Mouse (Mus musculus): ENCODE results near the gene Tcp11. TPM values are rescaled to one million over a fixed set of nuclear protein-coding genes. Genes with fewer than 3 reads are reported as not detected.

The Tcp11 gene
- polyA plus RNA-seq, 1 experiment, result 18.9 TPM

DNA sequence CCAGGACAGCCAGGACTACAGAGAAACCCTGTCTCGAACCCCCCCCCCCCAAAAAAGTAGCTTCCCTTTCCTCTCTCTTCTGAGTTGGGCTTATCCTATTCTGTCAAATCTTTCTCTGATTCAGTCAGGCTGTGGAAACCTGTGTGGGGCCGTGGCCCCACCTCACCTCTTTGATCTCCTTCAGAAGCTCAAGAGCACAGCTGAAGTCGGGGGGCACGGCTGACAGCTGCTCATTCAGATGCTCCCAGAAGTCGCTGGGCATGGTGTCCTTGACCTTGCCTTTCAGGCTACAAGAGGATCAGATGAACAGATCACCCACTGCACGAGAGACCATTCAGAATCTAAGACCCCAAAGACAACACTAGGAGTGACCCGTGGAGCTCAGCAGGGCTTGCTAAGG lies 6.0 kb downstream of the Tcp11 start:
- Histone ChIP-seq H3K9me3 (replicated peaks; ENCODE audit: control insufficient read depth, insufficient read depth, low read length, poor library complexity, severe bottlenecking) (0 out of 2 replicates have a peak, but pooled peaks cover 2% of the 10 kb centered on the region), H3K9ac (ENCODE audit: low read depth, poor library complexity, severe bottlenecking) (no peak overlapping the region), H3K27ac (ENCODE audit: insufficient read depth, low read length) (no peak overlapping the region), H3K36me3 (ENCODE audit: control insufficient read depth, insufficient read depth, low read length, poor library complexity, severe bottlenecking) (no peaks in the 10 kb centered on the region), H3K27me3 (ENCODE audit: control insufficient read depth, insufficient read depth, low read length, poor library complexity, severe bottlenecking) (no peaks in the 10 kb centered on the region), H3K4me3 (ENCODE audit: low read depth, low read length) (no peak overlapping the region), H3K4me1 (ENCODE audit: control insufficient read depth, insufficient read depth, low read length) (peaks cover 3% of the 10 kb centered on the region)
- TF ChIP-seq EP300 (IDR thresholded peaks at IDR 0.05; ENCODE audit: insufficient read depth, low read depth, low read length), result no peak
- TF ChIP-seq CTCF (IDR thresholded peaks at IDR 0.05; ENCODE audit: low read depth, low read length), result no peak
- no peak for TF ChIP-seq POLR2A (IDR thresholded peaks at IDR 0.05; ENCODE audit: insufficient read depth, low read length)

DNA sequence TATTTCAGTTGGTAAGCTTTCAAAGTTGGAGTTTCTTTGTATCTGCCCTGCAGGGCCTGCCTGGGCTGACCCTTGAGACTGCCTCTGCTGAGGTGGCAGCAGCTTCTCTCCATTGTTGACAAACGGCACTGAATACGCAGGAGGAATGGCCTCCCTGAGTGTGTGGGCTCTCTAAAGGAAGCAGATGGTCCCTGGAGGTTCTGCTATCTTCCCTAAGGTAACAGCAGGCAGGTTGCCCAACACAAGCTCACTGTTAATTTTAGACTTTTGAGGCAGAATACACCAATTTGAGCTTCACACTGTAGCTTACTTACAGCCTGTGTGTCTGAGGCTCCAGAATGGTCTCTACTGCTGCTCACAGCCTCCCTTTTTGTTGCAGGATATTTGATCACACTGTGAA lies 7.7 kb downstream of the Tcp11 start:
- H3K27me3 ChIP-seq (ENCODE audit: control insufficient read depth, insufficient read depth, low read length, poor library complexity, severe bottlenecking), result no peaks in the 10 kb centered on the region
- H3K27ac ChIP-seq (ENCODE audit: insufficient read depth, low read length), result no peak overlapping the region
- H3K9ac ChIP-seq (ENCODE audit: low read depth, poor library complexity, severe bottlenecking), result no peak overlapping the region
- 0 out of 2 replicates have a peak, but pooled peaks cover 2% of the 10 kb centered on the region for H3K9me3 ChIP-seq (replicated peaks; ENCODE audit: control insufficient read depth, insufficient read depth, low read length, poor library complexity, severe bottlenecking)
- H3K36me3 ChIP-seq (ENCODE audit: control insufficient read depth, insufficient read depth, low read length, poor library complexity, severe bottlenecking), result no peaks in the 10 kb centered on the region
- TF ChIP-seq POLR2A (IDR thresholded peaks at IDR 0.05; ENCODE audit: insufficient read depth, low read length) (no peak), CTCF (IDR thresholded peaks at IDR 0.05; ENCODE audit: low read depth, low read length) (no peak), EP300 (IDR thresholded peaks at IDR 0.05; ENCODE audit: insufficient read depth, low read depth, low read length) (no peak)
- peaks cover 2% of the 10 kb centered on the region for H3K4me1 ChIP-seq (ENCODE audit: control insufficient read depth, insufficient read depth, low read length)
- H3K4me3 ChIP-seq (ENCODE audit: low read depth, low read length), result no peak overlapping the region

DNA sequence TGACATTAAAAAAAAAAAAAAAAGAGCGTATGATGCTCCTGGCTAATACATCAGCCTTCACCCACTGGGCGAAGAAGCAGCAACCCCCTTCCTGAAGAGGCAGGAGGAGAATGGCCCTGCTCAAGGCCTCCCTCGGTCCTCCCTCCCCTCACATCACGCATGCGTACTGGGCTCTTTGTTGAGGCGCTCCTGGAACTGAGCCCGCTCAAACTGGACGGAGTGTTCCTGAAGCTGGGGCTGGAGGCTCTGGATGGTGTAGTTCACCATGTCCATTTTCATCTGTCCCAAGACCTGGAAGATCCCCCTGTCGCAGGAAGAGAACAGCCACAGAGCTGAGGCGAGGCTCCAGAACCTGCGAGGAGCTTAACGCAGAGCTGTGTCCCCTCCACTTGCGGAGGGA lies 10.2 kb downstream of the Tcp11 start:
- Histone ChIP-seq H3K9me3 (replicated peaks; ENCODE audit: control insufficient read depth, insufficient read depth, low read length, poor library complexity, severe bottlenecking) (0 out of 2 replicates have a peak, but pooled peaks cover 2% of the 10 kb centered on the region), H3K27ac (ENCODE audit: insufficient read depth, low read length) (no peak overlapping the region), H3K36me3 (ENCODE audit: control insufficient read depth, insufficient read depth, low read length, poor library complexity, severe bottlenecking) (no peaks in the 10 kb centered on the region), H3K4me3 (ENCODE audit: low read depth, low read length) (no peak overlapping the region), H3K4me1 (ENCODE audit: control insufficient read depth, insufficient read depth, low read length) (peaks cover 2% of the 10 kb centered on the region), H3K9ac (ENCODE audit: low read depth, poor library complexity, severe bottlenecking) (no peak overlapping the region), H3K27me3 (ENCODE audit: control insufficient read depth, insufficient read depth, low read length, poor library complexity, severe bottlenecking) (no peaks in the 10 kb centered on the region)
- TF ChIP-seq CTCF (IDR thresholded peaks at IDR 0.05; ENCODE audit: low read depth, low read length) (no peak), POLR2A (IDR thresholded peaks at IDR 0.05; ENCODE audit: insufficient read depth, low read length) (no peak), EP300 (IDR thresholded peaks at IDR 0.05; ENCODE audit: insufficient read depth, low read depth, low read length) (no peak)

DNA sequence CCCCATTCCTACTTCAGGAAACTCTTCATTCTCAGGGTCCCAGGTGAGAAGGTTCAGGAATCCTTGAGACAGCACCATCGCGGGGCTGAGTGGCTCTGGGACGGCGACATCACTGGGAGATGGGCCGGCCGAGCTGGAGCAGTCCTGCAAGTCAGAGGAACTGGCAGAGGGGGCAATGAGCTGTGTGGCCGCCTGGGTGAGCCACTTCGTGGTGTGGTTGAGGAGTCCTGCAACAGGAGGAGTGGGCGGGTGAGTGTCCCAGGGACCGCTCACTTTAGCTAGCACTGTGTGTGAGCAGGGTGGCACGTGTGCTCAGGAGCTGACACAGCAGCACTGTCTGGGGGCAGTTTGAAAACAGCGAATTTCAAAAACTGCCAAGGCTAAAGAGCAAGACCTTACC lies 11.0 kb downstream of the Tcp11 start:
- 0 out of 2 replicates have a peak, but pooled peaks cover 2% of the 10 kb centered on the region for H3K9me3 ChIP-seq (replicated peaks; ENCODE audit: control insufficient read depth, insufficient read depth, low read length, poor library complexity, severe bottlenecking)
- no peaks in the 10 kb centered on the region for H3K27me3 ChIP-seq (ENCODE audit: control insufficient read depth, insufficient read depth, low read length, poor library complexity, severe bottlenecking)
- no peak overlapping the region for H3K27ac ChIP-seq (ENCODE audit: insufficient read depth, low read length)

DNA sequence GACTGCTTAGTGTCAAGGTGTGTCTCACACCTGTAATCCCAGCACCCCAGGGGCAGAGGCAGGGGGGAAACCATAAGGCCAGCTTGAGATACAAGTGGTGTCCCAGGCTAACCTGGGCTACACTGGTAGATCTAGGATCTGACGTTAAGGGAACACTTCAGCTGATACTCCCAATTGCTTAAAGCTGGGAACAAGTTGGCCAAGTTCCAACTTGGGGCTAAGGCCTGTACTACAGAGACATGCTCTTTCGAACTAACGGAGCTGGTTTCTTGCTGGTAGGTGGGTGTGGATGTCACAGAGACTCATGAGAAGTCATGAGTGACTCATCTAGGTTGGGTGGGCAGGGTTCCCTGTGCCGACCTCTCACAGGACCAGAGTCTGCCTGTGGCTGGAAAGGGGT lies 13.1 kb downstream of the Tcp11 start:
- no peak overlapping the region for H3K4me3 ChIP-seq (ENCODE audit: low read depth, low read length)
- H3K27me3 ChIP-seq (ENCODE audit: control insufficient read depth, insufficient read depth, low read length, poor library complexity, severe bottlenecking), result no peaks in the 10 kb centered on the region
- H3K9ac ChIP-seq (ENCODE audit: low read depth, poor library complexity, severe bottlenecking), result no peak overlapping the region
- no peaks in the 10 kb centered on the region for H3K9me3 ChIP-seq (replicated peaks; ENCODE audit: control insufficient read depth, insufficient read depth, low read length, poor library complexity, severe bottlenecking)
- peaks cover 2% of the 10 kb centered on the region for H3K4me1 ChIP-seq (ENCODE audit: control insufficient read depth, insufficient read depth, low read length)
- H3K27ac ChIP-seq (ENCODE audit: insufficient read depth, low read length), result no peak overlapping the region
- no peaks in the 10 kb centered on the region for H3K36me3 ChIP-seq (ENCODE audit: control insufficient read depth, insufficient read depth, low read length, poor library complexity, severe bottlenecking)
- TF ChIP-seq CTCF (IDR thresholded peaks at IDR 0.05; ENCODE audit: low read depth, low read length) (no peak), POLR2A (IDR thresholded peaks at IDR 0.05; ENCODE audit: insufficient read depth, low read length) (no peak), EP300 (IDR thresholded peaks at IDR 0.05; ENCODE audit: insufficient read depth, low read depth, low read length) (no peak)

More for the DNA sequence above, 11.0 kb downstream of the Tcp11 start:
- peaks cover 2% of the 10 kb centered on the region for H3K4me1 ChIP-seq (ENCODE audit: control insufficient read depth, insufficient read depth, low read length)
- no peak for TF ChIP-seq EP300 (IDR thresholded peaks at IDR 0.05; ENCODE audit: insufficient read depth, low read depth, low read length)
- TF ChIP-seq CTCF (IDR thresholded peaks at IDR 0.05; ENCODE audit: low read depth, low read length), result no peak
- no peak for TF ChIP-seq POLR2A (IDR thresholded peaks at IDR 0.05; ENCODE audit: insufficient read depth, low read length)
- no peak overlapping the region for H3K9ac ChIP-seq (ENCODE audit: low read depth, poor library complexity, severe bottlenecking)
- peak overlapping the region; percentile 11 for H3K4me3 ChIP-seq (ENCODE audit: low read depth, low read length)
- no peaks in the 10 kb centered on the region for H3K36me3 ChIP-seq (ENCODE audit: control insufficient read depth, insufficient read depth, low read length, poor library complexity, severe bottlenecking)

DNA sequence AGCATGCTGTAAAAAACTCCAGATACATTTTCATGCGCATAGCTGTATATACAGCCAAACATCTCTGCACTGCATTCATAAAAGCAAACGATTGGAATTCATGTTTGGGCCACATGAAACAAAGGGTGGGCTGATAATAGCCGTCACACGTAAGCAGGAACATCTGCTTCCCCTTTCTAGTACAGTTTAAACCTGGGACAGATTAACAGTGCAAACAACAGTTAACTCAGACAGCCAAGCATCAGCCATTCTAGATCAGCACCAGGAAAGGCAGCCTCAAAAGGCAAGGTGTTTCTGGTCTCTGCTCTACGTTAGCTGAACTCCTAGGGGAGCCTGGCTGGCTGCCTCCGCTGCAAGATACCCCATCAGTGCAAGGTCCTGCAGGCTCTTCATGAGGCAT lies 17.3 kb downstream of the Tcp11 start:
- H3K36me3 ChIP-seq (ENCODE audit: control insufficient read depth, insufficient read depth, low read length, poor library complexity, severe bottlenecking), result no peaks in the 10 kb centered on the region
- peaks cover 3% of the 10 kb centered on the region for H3K4me1 ChIP-seq (ENCODE audit: control insufficient read depth, insufficient read depth, low read length)
- no peak for TF ChIP-seq EP300 (IDR thresholded peaks at IDR 0.05; ENCODE audit: insufficient read depth, low read depth, low read length)
- TF ChIP-seq CTCF (IDR thresholded peaks at IDR 0.05; ENCODE audit: low read depth, low read length), result no peak
- TF ChIP-seq POLR2A (IDR thresholded peaks at IDR 0.05; ENCODE audit: insufficient read depth, low read length), result no peak
- H3K27ac ChIP-seq (ENCODE audit: insufficient read depth, low read length), result no peak overlapping the region
- H3K9me3 ChIP-seq (replicated peaks; ENCODE audit: control insufficient read depth, insufficient read depth, low read length, poor library complexity, severe bottlenecking), result no peaks in the 10 kb centered on the region
- H3K9ac ChIP-seq (ENCODE audit: low read depth, poor library complexity, severe bottlenecking), result no peak overlapping the region
- H3K4me3 ChIP-seq (ENCODE audit: low read depth, low read length), result no peak overlapping the region
- H3K27me3 ChIP-seq (ENCODE audit: control insufficient read depth, insufficient read depth, low read length, poor library complexity, severe bottlenecking), result no peaks in the 10 kb centered on the region

Measured in ES-Bruce4 (cell line).